8 mouse cellular contexts compared by ENCODE assay signal in the genomic region with DNA sequence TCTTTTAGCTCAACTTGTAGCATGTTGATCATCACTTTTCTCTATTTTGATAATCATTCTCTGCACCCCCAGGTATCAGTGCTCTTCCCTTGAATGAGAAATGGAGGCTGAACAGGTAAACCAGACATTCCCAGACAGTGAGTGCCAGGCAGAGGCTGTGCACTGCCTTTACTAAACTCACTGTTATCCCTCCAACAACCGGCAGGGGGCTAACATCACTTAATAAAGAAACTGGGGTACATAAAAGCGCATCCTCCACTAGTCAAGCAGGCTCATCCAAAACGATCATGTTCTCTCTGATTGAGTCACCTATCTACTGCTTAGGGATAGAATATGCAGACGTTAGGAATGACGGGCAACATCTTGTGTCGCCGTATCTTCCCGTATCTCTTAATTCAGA.
DNase-seq lines count a peak whose midpoint lies in the region; ATAC-seq and TF ChIP-seq lines count a peak whose summit lies in the region.
"Had no signal": no experiment of that assay in that cellular context is flagged by ENCODE, and none has a peak within 500 bp of the region (broad histone marks: within the 10 kb centered on the region; RNA-seq: fewer than 3 reads in every experiment).

No protein-coding gene starts in this region.

- ATAC-seq in liver, embryonic 11.5 days (replicated peaks; ENCODE audit: low FRiP score): no peak; the same call in 1 of the 2 replicates
- ATAC-seq in erythroid progenitor cell, adult 5-6 weeks (replicated peaks; ENCODE audit: low FRiP score, poor library complexity, severe bottlenecking): peak; percentile 79
- ATAC-seq in neutrophil, adult 5-6 weeks (ENCODE audit: extremely low read depth, insufficient number of reproducible peaks, low FRiP score, poor library complexity, severe bottlenecking): 0 out of 2 replicates have a peak, but pooled peaks have one; percentile 19

- no peaks in the 10 kb centered on the region for H3K27me3 ChIP-seq in liver, embryonic 11.5 days (replicated peaks; ENCODE audit: control insufficient read depth, insufficient read depth, low read length)

- WGBS in liver, embryonic 11.5 days: 71% methylated on average over 8 of the region's 8 CpGs

- H3K9me3 ChIP-seq in liver, embryonic 11.5 days (ENCODE audit: control insufficient read depth, low read length): no peaks in the 10 kb centered on the region
- H3K9me3 ChIP-seq in ES-E14 (ENCODE audit: control insufficient read depth, insufficient read depth, low read depth, low read length): no peaks in the 10 kb centered on the region

- in situ Hi-C loops in ES-E14 (cut with MboI; ENCODE audit: low sequenced_read_pairs in 2 of 2, unreplicated experiment in 2 of 2): no loop called here

- H3K4me1 ChIP-seq in liver, embryonic 11.5 days (replicated peaks; ENCODE audit: control insufficient read depth, insufficient read depth, low read length): no peaks in the 10 kb centered on the region
- no peaks in the 10 kb centered on the region for H3K4me1 ChIP-seq in ES-E14 (ENCODE audit: control insufficient read depth in 2 of 2, insufficient read depth in 2 of 2, low read length in 2 of 2, poor library complexity in 1 of 2)

- no peak overlapping the region for H3K4me3 ChIP-seq in liver, embryonic 11.5 days (ENCODE audit: low read depth, low read length)
- H3K4me3 ChIP-seq in ES-E14 (ENCODE audit: insufficient read depth in 1 of 2, low read depth in 1 of 2, low read length in 2 of 2, poor library complexity in 1 of 2, severe bottlenecking in 1 of 2): no peak overlapping the region

- H3K27ac ChIP-seq in liver, embryonic 11.5 days (ENCODE audit: low read depth, low read length): no peak overlapping the region
- no peak overlapping the region for H3K27ac ChIP-seq in ES-E14 (ENCODE audit: insufficient read depth, low read depth, low read length, poor library complexity, severe bottlenecking)
- H3K27ac ChIP-seq: macrophage had no signal

- peaks cover 22% of the 10 kb centered on the region; the same call in 1 of the 2 replicates for H3K36me3 ChIP-seq in liver, embryonic 11.5 days (ENCODE audit: control insufficient read depth, insufficient read depth, low read length)
- H3K36me3 ChIP-seq in ES-E14 (ENCODE audit: control insufficient read depth, insufficient read depth, low read length, poor library complexity, severe bottlenecking): no peaks in the 10 kb centered on the region

- DNase-seq in liver (peak; percentile 66), ES-E14 (ENCODE audit: low read depth, low spot score) (peak; percentile 49)
- DNase-seq in liver, embryonic 11.5 days (ENCODE audit: low spot score): no peak
- DNase-seq in adrenal gland, postnatal 36 days: peak; percentile 53 to 61
- peak; percentile 43 to 61 for DNase-seq in layer of hippocampus, postnatal 14 days (ENCODE audit: low spot score in 2 of 2)

- H3K4me2 ChIP-seq in liver, embryonic 11.5 days: no peak overlapping the region

- H3K9ac ChIP-seq in liver, embryonic 11.5 days (ENCODE audit: low read depth, low read length): no peak overlapping the region
- no peak overlapping the region for H3K9ac ChIP-seq in ES-E14 (ENCODE audit: insufficient read depth, low read depth, low read length, poor library complexity, severe bottlenecking)

TF ChIP-seq in ES-E14, 5 proteins besides CTCF, POLR2A, EP300 and RAD21:
- TF ChIP-seq ZC3H11A (IDR thresholded peaks at IDR 0.05; ENCODE audit: borderline replicate concordance, low read depth, low read length): peak; percentile 27; the same call in 1 of the 2 replicates
- TF ChIP-seq MAFK (IDR thresholded peaks at IDR 0.05; ENCODE audit: insufficient read depth, low read depth, low read length): no peak
